Mouse (Mus musculus): ENCODE results near the gene Cd101.
A peak's percentile ranks its signal among the peaks of the same experiment; 100 is the strongest.

GRCm38 (mm10) chr3:100973906-100974305, 55.5 kb downstream of the Cd101 start:
- TF ChIP-seq CTCF (conservative IDR thresholded peaks at IDR 0.05; ENCODE audit: low read length), result peak; percentile 53
- no peak for TF ChIP-seq NANOG (IDR thresholded peaks at IDR 0.05; ENCODE audit: borderline replicate concordance, low read length)

Measured in E14TG2a.4 (cell line).